Mouse (Mus musculus) kidney, adult 11 months (tissue): ENCODE measurements around the gene Megf11.

Experiments used
- DNase-seq: peaks from one replicate; pipeline ENCODE4 v3.0.0; 2022

Megf11 gene

DNA sequence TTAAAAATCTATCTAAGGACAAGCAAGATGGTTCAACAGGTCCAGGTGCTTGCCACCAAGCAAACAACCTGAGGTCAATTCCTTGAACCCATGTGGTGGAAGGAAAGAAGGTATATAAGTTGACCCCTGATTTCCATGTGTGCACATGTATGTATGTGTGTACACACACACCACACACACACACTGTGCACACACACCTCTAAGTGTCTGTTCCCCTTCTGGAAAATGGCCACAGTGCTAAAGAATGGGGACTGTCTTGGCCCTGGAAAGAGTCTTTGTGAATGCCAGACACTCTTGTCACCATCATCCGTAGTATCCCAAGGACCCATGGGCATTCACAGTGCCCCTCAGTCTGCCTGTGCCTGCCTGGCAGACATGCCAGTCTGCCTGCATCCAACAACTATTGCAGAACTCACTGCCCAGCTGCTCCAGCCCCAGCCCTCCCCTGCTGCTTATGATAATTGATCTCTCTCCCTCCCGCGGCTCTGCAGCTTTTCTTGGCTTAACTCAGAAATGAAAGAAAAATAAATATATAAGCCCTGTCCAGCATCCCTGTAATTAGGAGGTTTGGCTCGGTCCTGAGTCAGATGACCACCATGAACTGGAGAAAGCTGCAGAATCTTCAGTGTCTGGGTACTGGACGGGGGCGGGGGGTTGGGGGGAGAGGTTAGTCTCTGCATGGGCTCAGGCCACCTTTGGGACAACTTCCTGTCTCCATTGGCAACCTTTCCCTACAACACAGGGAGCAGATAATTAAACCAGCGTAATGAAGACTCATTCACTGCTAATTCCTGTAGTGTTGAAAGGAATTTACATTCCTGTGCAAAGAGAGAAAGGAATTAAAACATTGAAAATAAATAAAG, 226.9 kb downstream of the Megf11 start:
- no peak for DNase-seq

DNA sequence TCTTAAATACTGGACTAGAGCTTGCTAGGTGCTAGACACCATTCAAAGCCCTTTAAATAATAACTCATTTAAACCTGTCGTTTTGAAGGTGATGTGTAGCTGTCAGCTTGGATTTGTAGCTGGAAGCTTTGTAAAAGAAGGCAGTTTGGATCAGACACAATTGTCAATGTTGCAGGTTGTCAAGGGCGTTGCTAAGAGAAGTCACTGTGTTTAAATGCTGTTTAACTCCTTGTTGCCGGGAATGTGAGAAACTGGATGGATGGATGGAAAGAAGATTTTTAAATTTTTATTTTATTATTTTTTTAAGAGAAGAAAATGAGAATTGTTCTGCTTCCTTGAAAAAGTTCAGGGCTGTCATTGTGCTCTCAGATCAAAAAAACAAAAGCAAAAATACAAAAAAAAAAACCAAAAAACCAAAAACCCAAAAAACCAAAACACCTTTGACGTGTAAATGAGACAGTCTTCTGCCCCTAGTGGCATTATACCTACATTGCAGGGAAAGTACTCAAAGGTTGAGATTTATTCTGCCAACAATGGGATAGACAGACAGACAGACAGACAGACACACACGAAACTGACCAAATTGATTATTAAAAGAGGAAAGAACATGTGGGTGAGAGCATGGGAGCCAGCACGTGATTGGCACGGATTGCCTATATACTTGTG, 227.7 kb downstream of the Megf11 start:
- no peak for DNase-seq

DNA sequence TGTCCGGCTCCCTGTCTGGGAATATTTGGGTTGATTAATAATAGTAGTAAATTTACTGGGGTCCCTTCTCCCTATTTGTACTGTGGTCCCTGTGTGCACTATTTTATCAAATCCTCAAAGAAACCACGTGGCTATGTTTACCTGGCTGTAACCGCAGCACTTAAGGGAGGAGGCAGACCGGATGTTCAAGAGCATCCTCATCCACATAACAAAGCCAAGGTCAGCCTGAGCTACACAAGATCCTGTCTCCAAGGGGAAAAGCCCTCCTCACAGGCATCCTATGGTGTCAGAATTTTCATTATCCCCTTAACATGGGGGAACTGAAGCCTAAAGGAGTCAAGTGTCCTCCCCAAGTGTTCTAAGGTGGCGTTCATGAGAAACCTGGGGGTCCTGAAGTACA, 232.0 kb downstream of the Megf11 start:
- DNase-seq: no peak

DNA sequence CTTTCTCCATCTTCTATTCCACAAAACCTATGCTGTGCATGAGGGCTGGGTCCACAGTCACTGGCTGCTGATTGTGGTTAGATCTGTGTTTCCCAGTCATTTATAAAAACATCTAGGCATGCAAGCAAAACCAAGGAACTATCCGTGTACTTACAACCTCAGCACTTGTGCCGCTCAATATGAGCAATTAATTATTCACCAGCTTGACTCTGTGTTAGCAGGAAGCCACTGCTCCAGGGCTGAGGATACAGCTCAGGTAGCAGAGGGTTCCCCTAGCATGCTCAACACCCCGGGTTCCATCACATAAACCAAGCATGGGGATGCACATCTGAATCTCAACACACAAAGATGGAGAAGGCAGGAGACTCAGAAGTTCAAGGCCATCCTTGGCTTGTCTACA, 233.0 kb downstream of the Megf11 start:
- peak; percentile 41 for DNase-seq

DNA sequence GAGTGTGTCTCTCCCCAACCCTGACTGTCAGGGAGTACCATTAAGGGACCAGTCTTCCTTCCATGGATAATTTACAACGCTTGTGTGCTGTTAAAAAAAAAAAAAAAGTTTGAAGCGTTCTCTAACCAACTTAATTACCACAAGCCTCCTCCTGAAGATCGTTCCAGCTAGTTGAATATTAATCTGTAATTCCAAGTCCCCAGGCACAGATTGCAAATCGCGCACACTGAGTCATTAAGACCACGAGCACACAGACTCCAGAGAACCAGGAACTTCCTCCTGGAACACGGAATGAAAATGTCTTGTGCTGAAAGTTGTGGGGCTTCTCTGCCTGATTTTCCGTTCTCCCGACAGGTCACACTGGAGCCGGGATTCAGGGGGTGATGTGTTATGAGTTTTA, 234.0 kb downstream of the Megf11 start:
- DNase-seq: peak; percentile 57

DNA sequence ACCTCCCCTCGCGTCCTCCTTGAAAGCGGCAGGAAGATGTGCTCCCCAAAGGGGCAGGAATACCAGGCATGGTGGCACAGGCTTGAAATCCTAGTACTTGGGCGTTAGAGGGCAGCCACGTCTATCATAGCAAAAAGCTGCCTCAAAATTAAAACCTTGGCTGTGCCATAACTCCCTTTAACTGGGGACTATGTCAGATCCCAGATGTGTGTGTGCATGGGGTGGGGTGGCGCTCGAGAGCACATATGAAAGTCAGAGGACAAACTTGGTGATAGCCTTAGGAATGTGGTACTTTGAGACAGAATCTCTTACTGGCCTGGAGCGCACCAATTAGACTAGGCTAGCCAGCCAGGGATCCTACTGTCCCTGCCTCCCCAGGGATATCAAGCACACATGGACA, 235.2 kb downstream of the Megf11 start:
- DNase-seq: no peak

DNA sequence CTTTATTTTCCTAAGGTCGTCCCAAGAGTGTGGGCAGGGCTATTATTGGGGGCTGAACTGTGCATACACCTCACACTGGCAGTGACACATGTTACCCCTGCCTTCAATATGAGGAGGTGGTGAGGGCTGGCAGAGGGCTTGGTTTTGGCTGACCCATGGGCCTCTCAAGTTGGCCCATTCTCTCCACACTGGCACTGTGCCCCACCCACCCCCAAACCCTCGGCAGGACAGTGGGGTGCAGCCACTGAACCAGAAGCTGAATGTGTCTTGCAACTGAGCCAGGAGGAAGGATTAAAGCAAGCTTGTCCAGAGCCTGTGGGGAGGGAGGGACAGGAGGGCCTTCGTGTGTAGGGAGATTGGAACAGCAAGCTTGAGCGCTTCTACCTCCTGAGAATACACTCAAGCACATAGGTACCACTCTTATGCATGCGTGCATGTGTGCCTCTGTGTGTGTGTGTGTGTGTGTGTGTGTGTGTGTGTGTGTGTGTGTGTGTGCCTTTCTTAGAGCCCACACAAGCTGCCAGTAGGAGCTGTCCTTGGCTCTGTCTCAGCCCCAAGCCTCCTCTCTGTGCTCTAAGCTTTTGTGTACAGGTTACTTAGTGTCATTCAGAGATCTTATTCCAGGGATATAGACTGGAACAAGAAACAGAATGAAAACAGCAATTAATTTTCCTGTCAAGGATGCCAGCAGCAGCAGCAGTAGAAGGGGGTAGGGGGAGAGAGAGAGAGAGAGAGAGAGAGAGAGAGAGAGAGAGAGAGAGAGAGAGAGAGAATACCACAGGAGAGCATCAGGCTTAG, 236.3 kb downstream of the Megf11 start:
- no peak for DNase-seq

DNA sequence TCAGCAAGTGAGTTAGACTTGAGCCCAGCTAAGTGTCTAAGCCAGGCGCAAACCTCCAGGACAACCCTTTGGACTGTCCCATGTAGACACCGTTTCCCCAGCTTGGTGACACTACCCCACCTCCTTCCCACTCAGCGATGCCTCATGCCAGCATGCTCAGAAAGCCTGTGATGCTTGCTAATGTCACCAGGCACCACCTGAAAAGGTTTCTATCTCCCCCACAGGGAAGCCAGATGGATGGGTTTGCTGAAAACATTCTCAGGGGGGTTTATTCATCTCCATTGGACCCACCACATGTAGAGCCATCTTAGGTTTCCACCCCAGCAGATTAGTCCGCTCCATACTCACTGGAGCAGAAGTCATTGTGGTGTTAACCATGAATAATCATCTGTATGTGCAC, 237.9 kb downstream of the Megf11 start:
- DNase-seq: no peak

DNA sequence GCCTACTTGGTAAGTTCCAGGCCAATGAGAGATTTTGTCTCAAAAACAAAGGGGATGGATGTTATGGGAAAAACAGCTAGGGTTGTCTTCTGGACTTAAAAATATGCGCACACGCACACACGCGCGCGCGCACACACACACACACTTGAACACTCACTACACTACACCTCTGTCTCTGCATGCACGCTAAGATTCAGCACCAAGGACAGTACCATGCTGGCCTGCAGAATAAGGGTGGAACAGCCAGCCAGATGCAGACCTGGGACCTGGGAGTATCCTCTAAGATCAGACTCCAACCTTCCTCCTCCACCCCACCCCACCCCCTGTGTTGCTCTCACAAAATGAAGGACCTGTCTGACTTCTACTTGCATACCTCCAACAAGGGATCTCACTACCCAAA, 239.1 kb downstream of the Megf11 start:
- no peak for DNase-seq

DNA sequence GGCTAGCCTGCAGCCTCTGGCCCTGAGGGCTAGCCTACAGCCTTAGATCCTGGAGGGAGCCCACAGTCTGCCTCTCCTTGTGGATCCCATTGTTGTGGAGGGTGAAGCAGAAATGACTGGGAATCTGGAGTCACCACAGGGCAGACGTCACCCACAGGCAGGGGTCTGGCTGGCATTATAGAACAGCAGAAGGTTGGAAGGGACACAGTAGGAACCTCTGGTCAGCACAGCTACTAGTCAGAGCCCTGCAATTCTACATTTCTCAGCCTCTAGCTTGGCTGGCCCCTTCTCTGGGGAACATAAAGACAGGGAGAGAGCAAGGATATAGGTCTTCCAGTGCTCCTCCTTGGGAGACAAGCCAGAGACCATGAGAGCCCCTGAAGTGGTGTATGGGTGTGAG, 244.4 kb downstream of the Megf11 start:
- no peak for DNase-seq

DNA sequence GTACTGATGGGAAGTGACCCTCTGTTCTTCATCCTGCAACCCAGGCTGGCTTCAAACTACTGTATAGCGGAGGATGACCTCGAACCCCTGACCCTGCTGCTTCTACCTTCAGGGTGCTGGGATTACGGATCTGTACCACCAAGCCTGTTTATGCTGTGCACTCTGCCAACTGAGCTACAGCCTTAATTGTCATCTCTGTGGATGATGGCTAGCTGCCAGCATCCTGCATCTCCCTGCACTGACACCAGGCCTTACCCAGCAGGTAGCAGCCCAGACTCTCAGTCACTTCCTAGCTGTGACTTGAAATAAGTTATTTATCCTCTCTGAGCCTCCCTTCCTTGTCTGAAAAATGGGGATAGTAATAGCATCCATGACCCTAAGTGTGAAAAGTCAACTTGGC, 247.7 kb downstream of the Megf11 start:
- DNase-seq: no peak

DNA sequence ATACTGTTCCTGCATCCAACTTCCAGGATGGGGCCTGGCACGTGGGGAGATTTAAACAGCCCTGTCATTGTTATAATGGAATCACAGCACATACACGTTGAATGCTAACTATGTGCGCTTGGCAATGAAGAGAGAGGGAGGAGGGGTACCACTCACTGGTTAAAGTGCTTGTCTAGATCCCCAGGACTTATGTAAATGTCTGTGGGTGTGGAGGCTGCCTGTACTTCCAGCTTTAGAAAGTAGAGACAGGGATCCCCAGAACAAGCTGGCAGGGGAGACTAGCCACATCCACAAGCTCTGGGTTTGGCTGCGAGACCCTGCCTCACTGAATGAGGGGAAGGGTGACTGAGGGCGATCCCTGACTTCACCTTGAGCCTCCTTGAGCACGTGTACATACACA, 250.7 kb downstream of the Megf11 start:
- DNase-seq: no peak

DNA sequence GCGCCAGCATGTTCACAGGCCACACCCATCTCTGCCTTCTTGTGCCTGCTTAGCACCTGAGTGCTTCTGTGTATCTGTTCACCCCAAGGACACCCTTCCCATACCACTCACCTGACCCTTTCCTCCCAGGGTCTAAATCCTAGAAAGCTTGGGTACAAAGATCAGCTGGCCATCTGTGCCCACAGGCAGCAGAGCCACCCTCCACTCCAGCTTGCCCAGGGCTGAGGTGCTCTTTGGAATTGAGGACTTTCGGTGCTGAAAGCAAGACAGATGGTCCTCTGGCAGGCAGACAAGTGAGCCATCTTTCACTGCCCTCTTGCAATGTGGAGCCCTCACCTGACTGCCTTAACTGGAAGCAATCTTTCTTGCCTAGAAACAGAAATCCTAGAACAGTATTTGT, 251.5 kb downstream of the Megf11 start:
- DNase-seq: peak; percentile 57

DNA sequence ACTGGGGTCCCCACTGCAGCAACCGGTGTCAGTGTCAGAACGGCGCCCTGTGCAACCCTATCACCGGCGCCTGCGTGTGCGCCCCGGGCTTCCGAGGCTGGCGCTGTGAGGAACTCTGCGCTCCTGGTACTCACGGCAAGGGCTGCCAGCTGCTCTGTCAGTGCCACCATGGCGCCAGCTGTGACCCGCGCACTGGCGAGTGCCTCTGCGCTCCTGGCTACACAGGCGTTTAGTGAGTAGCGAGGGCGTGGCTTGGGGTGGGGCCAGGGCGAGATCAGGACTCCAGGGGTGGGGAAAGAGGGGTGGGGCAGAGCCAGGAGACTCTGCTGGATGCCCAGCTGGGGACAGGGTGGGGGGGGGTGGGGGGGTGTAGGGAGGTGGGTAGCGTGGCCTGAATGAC, 252.8 kb downstream of the Megf11 start:
- DNase-seq: peak; percentile 26

DNA sequence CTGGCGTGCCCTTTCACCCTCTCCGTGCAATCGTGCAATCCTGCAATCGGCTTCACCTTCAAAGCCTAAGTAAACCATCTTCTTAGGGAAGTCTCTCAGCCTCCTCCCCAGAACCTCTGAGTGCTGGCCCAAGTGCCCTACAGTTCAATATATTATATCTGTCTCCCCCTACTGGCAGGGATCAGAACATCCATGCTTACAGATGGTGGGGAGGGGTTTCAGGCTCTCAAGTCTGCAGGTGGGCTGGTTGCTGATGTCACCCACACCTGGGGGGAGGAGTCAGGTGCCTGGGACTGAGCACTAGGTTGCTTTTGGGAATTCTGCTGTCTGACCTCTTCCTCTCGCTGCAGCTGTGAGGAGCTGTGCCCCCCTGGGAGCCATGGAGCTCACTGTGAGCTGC, 254.2 kb downstream of the Megf11 start:
- DNase-seq: peak; percentile 27

DNA sequence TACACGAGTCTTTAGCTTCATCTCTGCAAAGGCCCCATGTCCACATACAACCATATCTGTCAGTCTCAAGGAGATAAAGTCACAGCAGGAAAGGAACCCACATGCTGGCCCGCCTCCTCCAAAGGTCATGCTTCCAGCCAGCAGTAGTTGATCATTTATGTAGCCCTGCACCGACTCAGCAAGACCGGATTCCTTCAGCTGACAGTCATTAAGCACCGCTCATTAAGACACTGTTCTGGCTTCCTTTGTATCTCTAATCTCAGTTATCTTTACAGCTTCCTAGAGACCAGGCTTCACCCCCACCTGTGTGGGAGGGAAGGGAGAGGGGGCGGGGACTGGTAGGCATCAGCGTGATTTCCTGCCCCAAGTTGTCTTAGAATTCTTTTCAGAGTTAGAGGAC, 258.7 kb downstream of the Megf11 start:
- DNase-seq: peak; percentile 77

DNA sequence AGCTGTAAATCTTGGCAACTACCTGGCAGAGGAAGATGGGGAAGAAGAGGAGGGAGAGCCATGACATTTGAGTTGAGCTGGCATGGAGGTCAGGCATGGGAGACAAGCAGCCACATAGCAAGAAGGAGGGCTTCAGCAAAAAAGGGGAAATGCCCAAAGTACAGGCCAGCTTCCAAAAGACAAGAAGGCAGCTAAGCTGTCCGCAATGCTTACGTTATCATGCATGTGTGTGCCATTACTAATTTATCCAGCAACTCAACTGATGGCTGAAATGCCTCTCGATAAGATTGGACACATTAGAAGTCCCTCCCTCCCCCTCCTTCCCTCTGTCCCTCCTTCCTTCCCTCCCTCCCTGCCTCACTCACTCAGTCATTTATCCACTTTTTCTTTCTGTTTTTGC, 260.0 kb downstream of the Megf11 start:
- DNase-seq: no peak

DNA sequence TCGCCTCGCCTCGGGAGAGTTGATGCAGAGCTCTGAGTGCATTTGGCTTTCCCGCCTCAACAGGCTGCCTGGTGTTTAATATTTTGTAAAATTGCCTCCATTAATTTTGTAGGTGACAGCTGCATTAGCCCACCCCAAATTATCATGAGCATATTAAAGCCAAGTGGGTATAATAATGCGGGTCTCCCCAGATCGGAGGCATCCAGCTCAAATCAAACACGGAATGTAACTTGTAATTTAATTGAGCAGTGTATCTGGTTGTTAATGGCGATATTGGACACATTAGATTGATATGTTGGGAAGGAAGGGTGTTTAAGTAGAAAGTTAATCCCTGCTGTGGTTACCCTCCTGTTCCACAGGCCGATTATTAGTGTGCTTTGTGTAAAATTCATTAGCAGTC, 264.0 kb downstream of the Megf11 start:
- DNase-seq: no peak

DNA sequence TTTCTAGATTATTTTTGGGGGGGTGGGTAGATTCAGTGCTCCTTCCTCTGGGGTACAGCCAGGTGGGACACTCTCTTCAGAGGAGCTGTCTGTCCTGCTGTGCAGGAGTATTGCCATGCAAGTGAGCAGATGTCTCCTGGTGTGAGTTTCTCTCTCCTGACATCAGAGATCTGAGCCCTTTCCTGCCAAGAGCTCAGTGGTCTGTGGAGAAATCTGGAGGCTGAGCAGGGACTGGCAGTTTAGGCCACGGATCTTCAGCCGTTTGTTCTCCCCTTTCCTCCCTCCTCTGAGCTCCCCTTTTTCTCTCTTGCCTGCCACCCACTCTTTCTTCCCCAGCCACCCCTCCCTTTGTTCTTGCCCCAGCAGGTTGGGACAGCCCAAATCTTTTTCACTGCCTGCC, 264.5 kb downstream of the Megf11 start:
- DNase-seq: no peak

DNA sequence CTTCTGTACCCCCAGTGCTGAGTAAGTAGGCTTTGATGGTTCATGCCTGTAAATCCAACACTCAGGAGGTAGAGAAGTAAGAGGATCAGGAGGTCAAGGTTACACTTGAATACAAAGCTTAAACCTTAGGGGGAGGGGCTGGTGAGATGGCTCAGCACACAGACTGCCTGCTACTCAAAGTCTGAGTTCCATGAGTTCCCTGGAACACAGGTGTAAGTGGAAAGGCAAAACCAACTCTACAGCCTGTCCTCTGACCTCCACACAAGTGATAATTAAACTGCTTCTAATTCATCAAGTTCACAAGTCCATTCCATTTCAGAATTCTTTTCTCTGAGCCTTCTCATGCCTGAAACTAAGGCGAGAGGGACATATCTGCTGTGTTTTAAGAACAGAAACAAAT, 265.8 kb downstream of the Megf11 start:
- peak; percentile 34 for DNase-seq

DNA sequence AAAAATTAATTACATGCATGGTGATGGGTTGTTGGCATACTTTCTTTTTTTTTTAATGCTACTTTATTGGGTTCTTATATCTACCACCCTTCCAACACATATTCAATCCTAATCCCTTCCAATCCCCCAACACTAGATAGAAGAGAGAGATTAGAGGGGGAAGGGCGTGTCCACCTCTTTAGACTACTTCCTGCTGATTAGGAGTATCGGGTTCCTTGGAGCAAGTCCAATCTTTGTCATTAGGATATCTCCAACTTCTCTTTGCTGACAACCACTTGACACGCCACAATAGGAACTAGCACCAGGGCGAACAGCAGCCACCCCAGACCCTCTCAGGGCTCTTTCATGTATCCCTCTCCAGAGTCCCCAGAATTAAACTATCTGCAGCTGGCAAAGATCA, 266.3 kb downstream of the Megf11 start:
- DNase-seq: no peak

DNA sequence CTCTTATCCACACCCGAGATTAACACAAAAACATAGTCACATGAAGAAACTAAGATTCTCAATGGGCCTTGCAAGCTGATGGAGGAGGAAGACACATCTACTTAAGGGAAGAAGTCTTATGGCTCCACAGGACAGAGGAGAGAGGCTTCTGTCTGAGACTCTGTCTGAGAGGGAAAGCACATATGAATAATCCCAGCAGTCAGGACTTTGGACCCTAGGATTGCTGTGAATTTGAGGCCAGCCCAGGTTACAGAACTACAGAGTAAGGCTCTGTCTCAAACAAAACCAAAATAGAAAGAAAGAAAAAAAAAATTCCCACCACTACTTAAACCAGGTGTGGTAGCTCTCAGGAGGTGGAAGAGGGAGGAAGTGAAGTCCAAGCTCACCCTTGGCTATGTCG, 266.7 kb downstream of the Megf11 start:
- DNase-seq: peak; percentile 23

DNA sequence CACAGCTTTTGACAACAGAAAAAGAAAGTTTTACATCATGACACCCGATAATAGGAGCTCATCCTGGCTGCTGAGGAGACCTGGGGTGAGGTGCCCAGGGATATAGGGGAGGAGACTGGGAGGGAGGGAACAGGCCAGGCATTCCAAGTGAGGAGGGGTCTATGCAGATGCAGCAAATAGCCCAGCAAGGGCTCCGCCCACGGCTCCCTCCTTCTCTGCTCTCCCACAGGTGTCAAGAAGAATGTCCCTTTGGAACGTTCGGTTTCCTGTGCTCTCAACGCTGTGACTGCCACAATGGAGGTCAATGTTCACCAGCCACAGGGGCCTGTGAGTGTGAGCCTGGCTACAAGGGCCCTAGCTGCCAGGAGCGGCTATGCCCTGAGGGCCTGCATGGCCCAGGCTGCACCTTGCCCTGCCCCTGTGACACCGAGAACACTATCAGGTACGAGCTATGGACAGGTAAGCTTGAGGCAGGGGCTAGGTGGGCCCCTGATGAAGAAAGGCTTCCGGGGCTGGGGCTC, 267.5 kb downstream of the Megf11 start:
- DNase-seq: peak; percentile 32

DNA sequence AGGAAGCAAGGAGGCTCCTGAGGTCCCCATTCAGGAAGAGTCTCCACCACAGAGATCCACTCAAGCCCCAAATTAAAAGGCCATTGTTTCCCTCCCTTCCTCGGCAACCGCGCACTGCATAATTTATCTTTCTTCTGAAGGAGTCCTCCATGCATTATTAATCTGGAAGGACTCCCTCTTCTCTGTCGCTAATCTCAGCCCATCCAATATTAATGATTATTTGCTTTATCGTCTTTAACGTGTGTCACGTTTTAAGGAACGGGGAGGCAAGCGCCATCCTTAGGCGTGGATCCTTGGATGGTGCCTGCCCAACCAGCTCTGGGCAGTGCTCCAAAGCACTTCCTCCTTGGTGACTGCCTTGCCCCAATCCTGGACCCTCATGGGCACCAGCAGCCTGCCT, 269.3 kb downstream of the Megf11 start:
- no peak for DNase-seq
